Mouse (Mus musculus): ENCODE measurements at regions not wholly inside any gene's neighbourhood (a gene's known extent, or its start where the extent isn't known, plus 50 kb on each side); places are given as distances from the start of the nearest gene placed in this dataset.

- peak in 1 of 2 experiments; percentile 9 for DNase-seq
These were observed 206.6 kb upstream of the Bcor start for GRCm38 (mm10) chrX:12366801-12367200.

- DNase-seq, result no peak
These were observed 213.5 kb upstream of the Bcor start for GRCm38 (mm10) chrX:12373670-12374069.

DNA sequence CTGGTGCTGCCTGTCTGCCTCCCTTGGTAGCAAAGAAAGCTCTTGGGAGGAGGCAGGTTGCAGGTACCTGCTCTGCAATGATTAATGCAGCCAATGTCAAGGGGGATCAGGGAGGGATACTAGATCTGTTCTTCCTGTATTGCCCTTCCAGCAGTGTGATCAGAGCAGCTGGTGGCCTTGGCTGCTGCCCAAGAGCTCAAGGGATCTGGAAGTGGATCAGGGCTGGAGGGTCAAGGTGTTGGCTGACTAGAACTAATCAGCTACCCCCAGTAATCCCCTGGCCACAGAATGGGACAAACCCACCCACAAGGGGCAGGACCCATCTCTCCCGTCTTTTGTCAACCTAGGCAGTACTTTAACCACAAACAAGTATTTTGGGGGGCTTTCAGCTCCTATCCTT is 211.8 kb upstream of the Atp6ap2 start:
- peak; percentile 4 to 14 for DNase-seq

GRCm38 (mm10) chrX:12376238-12376980 is 211.2 kb upstream of the Atp6ap2 start:
- DNase-seq, result no peak

GRCm38 (mm10) chrX:12377441-12377840 is 210.2 kb upstream of the Atp6ap2 start:
- peak; percentile 18 to 27 for DNase-seq

DNA sequence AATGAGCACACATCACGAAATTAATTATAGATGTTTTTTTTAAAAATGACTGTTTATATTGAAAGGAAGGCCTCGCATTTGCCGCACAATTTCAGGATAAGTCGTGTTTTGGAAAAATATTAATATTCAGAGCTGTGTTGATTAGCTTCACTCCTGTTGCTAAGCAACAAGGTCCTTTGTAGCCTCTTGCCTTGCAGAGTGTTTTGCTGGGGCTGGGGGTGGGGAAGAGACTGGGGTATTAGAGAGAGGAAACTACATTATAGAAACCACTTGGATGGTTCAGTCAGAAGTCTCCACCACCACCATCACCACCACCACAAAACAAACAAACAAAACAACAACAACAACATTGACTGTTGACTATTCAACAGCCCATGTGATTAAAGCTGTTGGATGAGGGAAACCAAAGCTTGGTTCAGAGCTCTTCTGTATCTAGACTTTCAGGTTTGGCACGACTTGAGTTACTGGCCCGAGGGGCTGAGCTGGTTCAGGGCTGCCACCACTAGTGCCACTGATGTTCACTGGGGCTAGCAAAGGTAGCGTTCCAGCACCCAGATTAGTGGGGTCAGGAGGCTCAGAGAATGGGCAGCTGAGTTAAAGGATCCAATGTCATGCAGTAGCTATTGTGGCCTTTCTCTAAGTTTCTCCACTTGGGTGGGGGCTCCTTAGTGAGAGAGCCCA is 195.3 kb upstream of the Atp6ap2 start:
- DNase-seq, result no peak

GRCm38 (mm10) chrX:12409319-12409718 is 178.3 kb upstream of the Atp6ap2 start:
- DNase-seq, result no peak

GRCm38 (mm10) chrX:12425566-12425965 is 162.0 kb upstream of the Atp6ap2 start:
- no peak for DNase-seq

DNA sequence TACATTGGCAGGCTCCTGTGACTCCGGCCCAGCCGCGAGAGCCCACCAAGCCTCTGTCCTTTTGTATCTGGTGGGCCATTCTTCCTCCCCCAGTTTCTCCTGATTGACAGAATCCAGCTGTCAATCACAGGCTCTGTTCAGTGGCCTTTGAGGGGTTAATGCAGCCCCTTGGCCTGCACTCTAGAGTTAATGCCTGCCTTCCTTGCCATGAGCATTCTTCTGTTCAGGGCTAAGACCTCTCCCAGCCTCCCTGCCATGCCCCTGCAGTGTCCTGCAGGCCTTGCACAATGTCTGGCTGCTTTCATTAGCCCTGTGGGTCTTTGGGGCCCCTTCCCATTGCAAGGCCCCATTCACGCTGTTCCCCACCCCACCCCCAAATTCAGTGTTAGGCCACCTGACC is 160.9 kb upstream of the Atp6ap2 start:
- DNase-seq, result no peak

GRCm38 (mm10) chrX:12432289-12432688 is 155.3 kb upstream of the Atp6ap2 start:
- DNase-seq, result no peak

DNA sequence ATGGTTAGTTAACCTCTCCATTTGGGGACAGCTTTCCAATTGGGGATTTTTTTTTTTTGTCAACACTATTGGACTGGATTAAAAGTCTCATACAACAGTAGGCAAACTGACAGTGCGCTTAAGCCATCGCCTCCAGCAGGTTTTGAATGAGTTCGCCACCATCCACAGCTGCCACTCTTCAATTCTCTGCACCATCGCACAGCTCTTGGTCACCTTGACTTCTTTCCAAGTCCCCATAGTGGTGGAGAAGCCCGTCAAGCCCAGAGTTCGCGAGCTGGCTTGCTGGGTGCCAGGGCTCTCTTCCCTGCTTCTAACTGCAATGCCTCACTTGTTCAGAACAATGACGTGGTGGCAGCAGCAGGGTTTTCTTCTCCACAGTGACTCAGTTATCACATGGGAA is 151.9 kb upstream of the Atp6ap2 start:
- DNase-seq, result no peak

- no peak for DNase-seq
These were observed 151.5 kb upstream of the Atp6ap2 start for GRCm38 (mm10) chrX:12436106-12436505.

- no peak for DNase-seq
These were observed 148.2 kb upstream of the Atp6ap2 start for GRCm38 (mm10) chrX:12439447-12439846.

GRCm38 (mm10) chrX:12443794-12444193 is 143.8 kb upstream of the Atp6ap2 start:
- no peak for DNase-seq

GRCm38 (mm10) chrX:12445093-12445492 is 142.5 kb upstream of the Atp6ap2 start:
- DNase-seq, result no peak

DNA sequence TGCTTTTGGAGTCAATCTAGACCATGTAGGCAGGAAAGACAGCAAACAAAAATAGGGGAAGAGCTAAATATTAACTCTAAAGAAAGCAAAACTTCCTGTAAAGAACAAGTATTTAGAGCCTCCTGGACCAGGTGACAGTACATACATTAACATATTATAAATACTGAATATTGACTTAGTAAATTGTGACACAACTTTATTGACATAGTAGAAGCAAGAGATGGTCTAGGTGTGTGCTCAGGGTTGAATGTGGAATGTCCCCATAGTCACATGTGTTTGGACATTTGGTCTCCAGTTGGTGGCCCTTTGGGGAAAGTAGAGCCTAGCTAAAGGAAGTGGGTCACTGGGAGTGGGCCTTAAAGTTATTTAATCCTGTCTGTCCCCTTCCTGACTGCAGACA is 139.6 kb upstream of the Atp6ap2 start:
- no peak for DNase-seq

DNA sequence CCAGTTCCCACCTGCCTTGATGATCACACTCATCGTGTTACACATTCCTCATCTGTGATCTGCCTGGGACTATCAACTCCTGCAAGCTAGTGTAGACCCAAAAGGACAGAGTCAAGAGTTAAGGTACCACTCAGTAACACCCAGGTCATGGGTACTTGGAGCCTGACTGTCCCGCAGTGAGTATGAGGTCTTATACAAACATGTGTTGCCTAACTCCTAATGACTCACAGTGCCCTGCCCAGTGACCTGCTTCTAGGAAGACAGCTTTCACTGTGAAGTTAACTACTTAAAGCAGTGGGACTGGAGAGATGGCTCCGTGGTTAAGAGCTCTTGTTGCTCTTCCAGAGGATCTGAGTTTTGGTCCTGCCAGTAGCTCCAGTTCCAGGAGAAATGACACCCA is 137.9 kb upstream of the Atp6ap2 start:
- DNase-seq, result no peak

- no peak for DNase-seq
These were observed 134.4 kb upstream of the Atp6ap2 start for GRCm38 (mm10) chrX:12452979-12453769.

GRCm38 (mm10) chrX:12461657-12462056 is 125.9 kb upstream of the Atp6ap2 start:
- no peak for DNase-seq

DNA sequence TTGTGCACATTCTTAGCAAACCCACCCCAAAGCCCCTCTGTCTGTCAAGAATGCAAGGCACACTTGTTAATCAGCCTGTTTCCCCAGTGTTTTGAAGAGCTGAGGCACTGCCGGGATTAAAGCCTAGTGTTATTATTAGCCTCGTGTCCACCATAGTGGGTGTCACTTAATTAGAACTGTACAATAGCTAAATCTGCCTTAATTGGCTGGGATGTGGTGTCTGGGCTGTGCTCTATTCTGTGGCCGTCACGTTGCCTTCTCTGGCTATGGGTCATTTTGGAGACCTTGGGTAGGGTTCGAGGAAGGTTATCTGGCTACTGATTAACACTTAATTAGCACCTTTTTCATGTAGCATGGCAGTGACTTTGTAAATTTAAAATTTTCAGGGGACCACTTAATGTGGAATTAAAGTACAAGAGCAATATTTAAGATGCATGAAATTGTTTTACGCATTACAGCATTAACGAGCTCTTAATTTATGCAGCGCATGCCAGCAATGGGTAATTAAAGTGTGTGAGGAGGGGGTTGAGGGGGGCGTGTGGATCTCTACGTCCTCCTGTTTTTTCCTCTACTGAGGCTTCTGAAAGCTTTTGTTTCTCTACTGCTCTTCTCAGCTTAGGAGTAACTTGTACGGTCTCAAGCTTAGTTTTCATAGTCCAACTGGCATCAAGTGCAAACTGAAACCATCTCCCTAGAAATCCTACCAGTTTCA is 124.5 kb upstream of the Atp6ap2 start:
- no peak for DNase-seq

DNA sequence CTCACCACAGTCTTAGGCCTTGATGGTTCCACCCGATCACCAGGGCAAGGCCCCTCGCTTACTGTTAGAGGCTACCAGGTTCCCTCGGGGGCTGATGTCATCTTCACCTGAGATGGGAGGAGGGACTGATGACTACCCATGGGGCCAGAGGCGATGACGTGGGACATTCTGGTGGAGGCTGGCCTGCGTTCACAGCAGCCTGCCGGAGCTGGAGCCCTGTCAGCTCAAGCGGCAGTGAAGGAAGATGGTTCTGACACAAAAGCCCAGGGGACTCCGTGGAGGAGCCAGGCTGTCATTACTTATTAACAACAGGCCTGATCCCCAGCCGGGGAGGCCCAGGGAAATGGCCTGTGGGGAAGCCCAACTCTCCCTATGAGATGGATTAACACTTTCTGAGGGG is 121.3 kb upstream of the Atp6ap2 start:
- DNase-seq, result no peak

DNA sequence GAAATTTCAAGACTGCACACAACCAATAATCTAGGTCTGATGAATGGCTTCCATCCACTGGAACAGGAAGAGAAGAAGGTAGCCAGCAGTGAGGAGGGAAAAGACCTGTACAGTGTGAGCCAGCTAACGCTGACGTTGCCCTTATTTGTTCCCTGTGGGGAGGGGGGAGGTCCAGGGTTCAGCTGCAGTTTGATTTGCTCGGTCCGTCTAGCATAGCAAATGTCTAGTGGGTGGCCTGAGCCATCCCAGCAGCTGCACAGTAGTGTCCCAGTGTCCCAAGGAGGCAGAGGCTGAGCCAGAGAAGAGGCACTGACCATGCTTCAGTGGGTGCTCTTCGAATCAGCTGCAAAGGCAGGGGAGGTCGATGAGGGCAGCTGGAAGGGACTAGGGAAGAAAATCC is 120.7 kb upstream of the Atp6ap2 start:
- no peak for DNase-seq
